Mouse (Mus musculus) embryonic facial prominence, embryonic 10.5 days (tissue): ENCODE measurements at regions not wholly inside any gene's neighbourhood (a gene's known extent, or its start where the extent isn't known, plus 50 kb on each side); places are given as distances from the start of the nearest gene placed in this dataset.

Source experiments
- DNase-seq: peaks from one replicate; pipeline ENCODE4 v3.0.0-alpha.2; 2017; ENCODE audit warnings: low spot score
- H3K27ac ChIP-seq: fragments of 300-500 bp; sonication (generic); replicated peaks from 2 replicates; pipeline ENCODE4 v1.5.1; 2016; ENCODE audit warnings: mild to moderate bottlenecking
- H3K27me3 ChIP-seq: fragments of 300-500 bp; sonication (generic); replicated peaks from 2 replicates; pipeline ENCODE4 v1.6.1; 2016; ENCODE audit warnings: low read depth, mild to moderate bottlenecking; ENCODE audit not compliant: poor library complexity, severe bottlenecking
- H3K36me3 ChIP-seq: fragments of 300-500 bp; sonication (generic); replicated peaks from 2 replicates; pipeline ENCODE4 v1.6.1; 2016; ENCODE audit warnings: mild to moderate bottlenecking, moderate library complexity
- H3K4me1 ChIP-seq: fragments of 300-500 bp; sonication (generic); 2 replicates; pipeline ENCODE4 v1.6.1; 2016
- H3K4me3 ChIP-seq: fragments of 300-500 bp; sonication (generic); 2 replicates; pipeline ENCODE4 v1.5.1; 2016; ENCODE audit warnings: mild to moderate bottlenecking, moderate library complexity
- H3K9me3 ChIP-seq: fragments of 300-500 bp; sonication (generic); 2 replicates; pipeline ENCODE4 v1.6.1; 2016; ENCODE audit warnings: mild to moderate bottlenecking
- WGBS: fragments of 180-500 bp; shearing (Covaris S2); methylation state at CpG from one replicate; pipeline ENCODE4 v1.1.7; 2016; 5-methylcytosine and 5-hydroxymethylcytosine counted together

DNA sequence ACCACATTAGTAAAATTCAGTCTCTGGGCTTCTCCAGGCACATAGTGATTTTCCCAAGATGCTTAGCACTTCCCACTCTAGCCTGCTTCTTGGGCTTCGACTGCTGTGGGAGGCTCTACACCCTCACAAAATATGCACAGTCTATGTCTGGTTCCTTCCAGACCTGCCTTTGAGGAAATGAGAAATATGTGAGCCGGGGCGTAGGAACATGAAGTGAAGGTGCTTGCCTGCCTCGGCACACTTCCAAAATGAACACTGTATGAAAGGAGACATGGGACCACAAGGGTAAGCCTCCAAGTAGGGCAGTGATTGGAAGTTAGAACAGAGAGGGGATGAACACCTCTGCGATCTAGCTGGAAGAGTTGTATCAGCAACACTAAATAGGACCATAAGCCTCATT lies 54.5 kb downstream of the Gm10260 start:
- Histone ChIP-seq H3K4me3 (no peak overlapping the region), H3K9me3 (no peaks in the 10 kb centered on the region), H3K27ac (no peak overlapping the region), H3K4me1 (no peaks in the 10 kb centered on the region), H3K27me3 (no peaks in the 10 kb centered on the region), H3K36me3 (no peaks in the 10 kb centered on the region)
- no peak for DNase-seq
- 97% methylated on average over 5 of the region's 5 CpGs for WGBS

DNA sequence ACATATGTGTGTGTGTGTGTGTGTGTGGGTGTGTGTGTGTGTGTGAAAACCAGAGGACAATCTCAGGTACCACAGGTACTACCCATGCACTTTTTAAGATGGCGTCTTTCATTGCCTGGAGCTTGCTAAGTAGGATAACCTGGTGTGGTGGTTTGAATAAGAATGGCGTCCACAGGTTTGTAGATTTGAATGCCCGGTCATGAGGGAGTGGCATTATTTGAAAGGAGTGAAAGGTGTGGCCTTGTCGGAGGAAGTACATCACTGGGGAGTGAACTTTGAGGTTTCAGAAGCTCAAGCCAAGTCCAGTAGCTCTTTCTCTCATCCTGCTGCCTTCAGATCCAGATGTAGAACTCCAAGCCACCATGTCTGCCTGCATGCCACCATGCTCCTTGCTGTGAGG lies 55.9 kb downstream of the Gm10260 start:
- Histone ChIP-seq H3K9me3 (no peaks in the 10 kb centered on the region), H3K4me3 (no peak overlapping the region), H3K36me3 (no peaks in the 10 kb centered on the region), H3K27me3 (no peaks in the 10 kb centered on the region), H3K4me1 (no peaks in the 10 kb centered on the region), H3K27ac (no peak overlapping the region)
- WGBS: 92% methylated on average over 4 of the region's 4 CpGs
- DNase-seq: no peak

DNA sequence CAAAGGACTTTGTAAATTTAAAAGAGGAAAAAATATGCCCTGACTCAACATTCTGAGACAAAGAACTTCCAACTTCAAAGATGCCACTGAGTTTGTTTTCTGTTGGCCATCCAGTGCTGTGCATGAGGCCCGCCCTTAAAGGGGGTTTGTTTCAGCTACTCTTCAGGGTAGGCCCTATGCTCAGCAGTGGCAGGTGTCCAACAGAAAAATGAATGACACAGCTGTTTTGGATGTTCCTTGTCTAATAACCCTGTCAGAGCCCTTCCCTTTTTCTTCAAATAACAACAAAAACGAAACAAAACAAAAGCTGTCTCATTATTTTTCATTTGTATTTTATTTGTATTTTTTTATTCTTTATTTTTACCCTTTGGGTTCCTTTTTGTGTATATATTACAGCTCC lies 61.5 kb downstream of the Gm10260 start:
- DNase-seq: no peak
- H3K27me3 ChIP-seq: no peaks in the 10 kb centered on the region
- 86% methylated on average over 2 of the region's 2 CpGs for WGBS

GRCm38 (mm10) chr13:97698317-97698716 lies 62.1 kb downstream of the Gm10260 start:
- Histone ChIP-seq H3K4me3 (no peak overlapping the region), H3K4me1 (no peaks in the 10 kb centered on the region), H3K9me3 (no peaks in the 10 kb centered on the region), H3K27me3 (no peaks in the 10 kb centered on the region), H3K27ac (no peak overlapping the region), H3K36me3 (no peaks in the 10 kb centered on the region)
- no peak for DNase-seq
- WGBS: 88% methylated on average over 1 of the region's 1 CpGs

More for the DNA sequence above, 61.5 kb downstream of the Gm10260 start:
- Histone ChIP-seq H3K27ac (no peak overlapping the region), H3K4me1 (no peaks in the 10 kb centered on the region), H3K36me3 (no peaks in the 10 kb centered on the region), H3K4me3 (no peak overlapping the region), H3K9me3 (no peaks in the 10 kb centered on the region)

DNA sequence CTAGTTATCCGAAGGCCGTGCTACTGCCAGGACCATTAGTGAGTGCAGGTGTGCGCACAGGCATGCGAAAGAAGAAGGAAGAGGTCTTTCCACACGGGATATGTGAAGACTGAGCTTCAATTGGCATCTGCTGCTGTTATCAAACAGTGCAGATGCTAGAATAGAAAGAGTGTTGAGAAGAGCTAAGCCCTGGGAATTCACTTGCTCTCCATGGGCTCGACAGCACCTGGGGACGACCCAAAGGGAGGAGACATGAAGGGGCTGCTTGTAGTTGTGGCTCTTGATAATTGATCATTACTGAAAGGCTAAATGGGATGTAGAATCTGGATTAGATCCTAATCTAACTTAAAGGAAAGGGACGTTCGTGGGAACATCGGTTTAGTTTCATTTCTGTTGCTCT lies 63.2 kb downstream of the Gm10260 start:
- no peak overlapping the region for H3K27ac ChIP-seq
- no peaks in the 10 kb centered on the region for H3K27me3 ChIP-seq
- no peak overlapping the region for H3K4me3 ChIP-seq
- no peaks in the 10 kb centered on the region for H3K36me3 ChIP-seq
- no peaks in the 10 kb centered on the region for H3K9me3 ChIP-seq
- WGBS: 89% methylated on average over 10 of the region's 10 CpGs
- no peak for DNase-seq
- H3K4me1 ChIP-seq: no peaks in the 10 kb centered on the region

- H3K27ac ChIP-seq: no peak overlapping the region
- H3K27me3 ChIP-seq: no peaks in the 10 kb centered on the region
- WGBS: 87% methylated on average over 2 of the region's 2 CpGs
- H3K36me3 ChIP-seq: no peaks in the 10 kb centered on the region
- no peaks in the 10 kb centered on the region for H3K4me1 ChIP-seq
- H3K9me3 ChIP-seq: no peaks in the 10 kb centered on the region
- no peak overlapping the region for H3K4me3 ChIP-seq
- no peak for DNase-seq
Measured at GRCm38 (mm10) chr13:97695022-97695421, 65.4 kb downstream of the Gm10260 start.

DNA sequence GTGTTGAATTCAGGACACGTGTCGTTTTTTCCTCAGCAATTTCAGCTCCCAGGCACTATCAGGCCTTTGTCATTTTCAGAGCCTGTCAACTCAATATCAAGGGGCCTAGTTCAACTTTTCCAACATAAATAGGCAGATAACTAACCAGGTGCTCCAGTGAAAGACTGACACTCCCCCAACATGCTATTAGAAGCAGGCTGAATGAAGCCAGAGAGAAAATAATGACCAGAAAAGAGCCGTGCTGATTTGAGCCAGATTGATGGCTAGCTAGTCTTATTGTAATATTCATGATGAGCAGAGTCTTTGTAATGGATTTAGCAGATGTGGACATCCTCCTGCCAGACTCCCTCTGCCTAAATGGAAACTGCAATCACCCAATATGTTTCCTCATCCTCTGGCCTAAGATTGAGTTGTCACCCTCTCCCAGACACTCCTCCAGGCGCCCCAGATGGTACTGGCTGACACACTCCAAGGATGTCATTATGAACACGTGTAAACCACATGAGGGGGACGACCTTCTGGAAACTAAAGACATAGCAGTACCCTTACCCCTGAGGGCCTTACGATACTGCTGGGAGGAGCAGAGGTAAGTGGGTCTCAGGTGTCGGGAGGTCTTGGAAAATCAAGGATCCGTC lies 66.0 kb downstream of the Gm10260 start:
- Histone ChIP-seq H3K9me3 (no peaks in the 10 kb centered on the region), H3K4me1 (no peaks in the 10 kb centered on the region), H3K27ac (no peak overlapping the region), H3K4me3 (no peak overlapping the region), H3K27me3 (no peaks in the 10 kb centered on the region), H3K36me3 (no peaks in the 10 kb centered on the region)
- DNase-seq: no peak
- WGBS: 72% methylated on average over 9 of the region's 9 CpGs

GRCm38 (mm10) chr13:97688310-97688886 lies 72.0 kb downstream of the Gm10260 start:
- no peaks in the 10 kb centered on the region for H3K4me1 ChIP-seq
- no peaks in the 10 kb centered on the region for H3K27me3 ChIP-seq
- no peak overlapping the region for H3K4me3 ChIP-seq
- no peaks in the 10 kb centered on the region for H3K36me3 ChIP-seq
- DNase-seq: no peak
- H3K9me3 ChIP-seq: no peaks in the 10 kb centered on the region
- H3K27ac ChIP-seq: no peak overlapping the region
- 92% methylated on average over 12 of the region's 12 CpGs for WGBS

- Histone ChIP-seq H3K9me3 (no peaks in the 10 kb centered on the region), H3K4me3 (no peak overlapping the region), H3K27me3 (no peaks in the 10 kb centered on the region), H3K4me1 (peaks cover 5% of the 10 kb centered on the region), H3K27ac (no peak overlapping the region), H3K36me3 (no peaks in the 10 kb centered on the region)
- WGBS: 88% methylated on average over 6 of the region's 6 CpGs
- DNase-seq: no peak
Measured at GRCm38 (mm10) chr13:97683836-97684235, 76.6 kb downstream of the Gm10260 start.

- no peaks in the 10 kb centered on the region for H3K27me3 ChIP-seq
- no peaks in the 10 kb centered on the region for H3K36me3 ChIP-seq
- WGBS: 52% methylated on average over 6 of the region's 6 CpGs
- H3K27ac ChIP-seq: 0 out of 2 replicates have a peak overlapping the region, but pooled peaks have one; percentile 44
- peak; percentile 14 for DNase-seq
- H3K9me3 ChIP-seq: no peaks in the 10 kb centered on the region
- H3K4me3 ChIP-seq: no peak overlapping the region
- peaks cover 7% of the 10 kb centered on the region for H3K4me1 ChIP-seq
Measured at GRCm38 (mm10) chr13:97681228-97681987, 79.0 kb downstream of the Gm10260 start.

DNA sequence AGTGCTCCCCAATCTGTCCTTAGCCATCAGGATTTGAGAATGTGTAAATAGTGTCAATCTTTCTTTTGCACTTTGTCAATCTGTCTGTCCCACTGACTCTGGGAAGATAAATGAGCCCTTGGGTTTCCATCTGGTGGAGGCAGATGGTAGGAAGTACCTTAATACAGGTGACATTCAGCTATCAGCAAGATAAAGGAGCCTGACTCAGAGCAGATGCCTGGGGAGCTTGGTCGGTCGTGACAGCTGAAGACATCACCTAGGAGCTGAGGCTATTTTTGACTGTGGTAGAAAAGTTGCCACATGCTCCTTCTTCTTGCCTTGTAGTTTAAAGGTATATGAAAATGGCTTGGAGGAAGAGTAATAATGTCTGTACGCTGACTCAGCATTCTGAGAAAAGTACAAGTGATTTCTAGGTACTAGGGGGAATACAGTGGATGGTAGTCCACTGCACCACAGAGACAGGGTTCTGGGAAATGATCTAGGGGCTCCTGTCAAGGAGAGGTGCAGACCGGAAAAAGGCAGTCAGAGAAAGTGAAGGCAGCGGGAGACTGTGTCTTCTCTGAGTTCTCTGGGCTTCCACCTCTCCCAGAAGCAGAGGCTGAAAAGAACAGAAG lies 80.0 kb downstream of the Gm10260 start:
- no peak for DNase-seq
- Histone ChIP-seq H3K27ac (no peak overlapping the region), H3K4me3 (no peak overlapping the region), H3K4me1 (peaks cover 12% of the 10 kb centered on the region), H3K36me3 (no peaks in the 10 kb centered on the region), H3K27me3 (no peaks in the 10 kb centered on the region), H3K9me3 (no peaks in the 10 kb centered on the region)
- WGBS: 81% methylated on average over 5 of the region's 5 CpGs

- Histone ChIP-seq H3K9me3 (no peaks in the 10 kb centered on the region), H3K27me3 (no peaks in the 10 kb centered on the region; the same call in 1 of the 2 replicates), H3K4me3 (no peak overlapping the region), H3K36me3 (no peaks in the 10 kb centered on the region), H3K4me1 (peaks cover 12% of the 10 kb centered on the region), H3K27ac (no peak overlapping the region)
- DNase-seq: no peak
- 86% methylated on average over 5 of the region's 5 CpGs for WGBS
Measured at GRCm38 (mm10) chr13:97678991-97679390, 81.4 kb downstream of the Gm10260 start.
